Mouse (Mus musculus): ENCODE measurements at regions not wholly inside any gene's neighbourhood (a gene's known extent, or its start where the extent isn't known, plus 50 kb on each side); places are given as distances from the start of the nearest gene placed in this dataset.

GRCm38 (mm10) chr9:47938941-47939710 lies 222.7 kb upstream of the Nxpe4 start:
- no peak for TF ChIP-seq ZKSCAN1 (IDR thresholded peaks at IDR 0.05; ENCODE audit: low read depth, low read length)
- TF ChIP-seq ZMIZ1 (IDR thresholded peaks at IDR 0.05; ENCODE audit: low read depth, low read length), result no peak
- TF ChIP-seq MAX (IDR thresholded peaks at IDR 0.05; ENCODE audit: low read length), result no peak
- TF ChIP-seq ETS1 (IDR thresholded peaks at IDR 0.05; ENCODE audit: low read depth, low read length), result no peak
- TF ChIP-seq ZC3H11A (IDR thresholded peaks at IDR 0.05; ENCODE audit: low read depth, low read length), result no peak
- no peak for TF ChIP-seq BHLHE40 (IDR thresholded peaks at IDR 0.05; ENCODE audit: borderline replicate concordance, low read depth, low read length)
- TF ChIP-seq KAT2A (conservative IDR thresholded peaks at IDR 0.05; ENCODE audit: low read depth, low read length), result no peak
- TF ChIP-seq MAFK (IDR thresholded peaks at IDR 0.05; ENCODE audit: borderline replicate concordance, low read depth, low read length), result no peak
- TF ChIP-seq JUND (IDR thresholded peaks at IDR 0.05; ENCODE audit: low read depth, low read length), result no peak
- TF ChIP-seq MAZ (IDR thresholded peaks at IDR 0.05; ENCODE audit: low read depth, low read length), result no peak
- Histone ChIP-seq H3K4me3 (ENCODE audit: control insufficient read depth in 1 of 2, insufficient read depth in 1 of 2, low read depth in 2 of 2, low read length in 2 of 2) (no peak overlapping the region), H3K27me3 (ENCODE audit: control insufficient read depth in 1 of 2, insufficient read depth in 2 of 2, low read length in 2 of 2) (no peaks in the 10 kb centered on the region), H3K36me3 (ENCODE audit: control insufficient read depth in 1 of 2, insufficient read depth in 2 of 2, low read length in 2 of 2) (no peaks in the 10 kb centered on the region), H3K9me3 (replicated peaks; ENCODE audit: insufficient read depth, low read length) (no peaks in the 10 kb centered on the region), H3K4me1 (ENCODE audit: control insufficient read depth in 1 of 2, insufficient read depth in 2 of 2, low read length in 2 of 2) (no peaks in the 10 kb centered on the region), H3K79me2 (ENCODE audit: control insufficient read depth, insufficient read depth, low read length, poor library complexity) (no peaks in the 10 kb centered on the region), H3K27ac (ENCODE audit: control insufficient read depth, low read depth, low read length) (no peak overlapping the region), H3K9ac (ENCODE audit: control insufficient read depth, low read depth, low read length, poor library complexity, severe bottlenecking) (no peak overlapping the region)
- DNase-seq (ENCODE audit: low read depth, low spot score), result no peak

GRCm38 (mm10) chr9:47942761-47943583 lies 218.9 kb upstream of the Nxpe4 start:
- Histone ChIP-seq H3K4me3 (ENCODE audit: control insufficient read depth in 1 of 2, insufficient read depth in 1 of 2, low read depth in 2 of 2, low read length in 2 of 2) (no peak overlapping the region), H3K79me2 (ENCODE audit: control insufficient read depth, insufficient read depth, low read length, poor library complexity) (no peaks in the 10 kb centered on the region), H3K27me3 (ENCODE audit: control insufficient read depth in 1 of 2, insufficient read depth in 2 of 2, low read length in 2 of 2) (no peaks in the 10 kb centered on the region), H3K36me3 (ENCODE audit: control insufficient read depth in 1 of 2, insufficient read depth in 2 of 2, low read length in 2 of 2) (no peaks in the 10 kb centered on the region), H3K9ac (ENCODE audit: control insufficient read depth, low read depth, low read length, poor library complexity, severe bottlenecking) (no peak overlapping the region), H3K27ac (ENCODE audit: control insufficient read depth, low read depth, low read length) (no peak overlapping the region), H3K9me3 (replicated peaks; ENCODE audit: insufficient read depth, low read length) (no peaks in the 10 kb centered on the region), H3K4me1 (ENCODE audit: control insufficient read depth in 1 of 2, insufficient read depth in 2 of 2, low read length in 2 of 2) (no peaks in the 10 kb centered on the region)
- TF ChIP-seq USF2 (IDR thresholded peaks at IDR 0.05; ENCODE audit: borderline replicate concordance in 1 of 2, insufficient read depth in 1 of 2, low read depth in 1 of 2, low read length in 2 of 2) (no peak), SMC3 (IDR thresholded peaks at IDR 0.05; ENCODE audit: low read depth, low read length) (no peak), NELFE (IDR thresholded peaks at IDR 0.05; ENCODE audit: low read depth, low read length) (no peak), SIN3A (IDR thresholded peaks at IDR 0.05; ENCODE audit: low read length) (no peak), RAD21 (IDR thresholded peaks at IDR 0.05; ENCODE audit: low read depth, low read length) (no peak), NRF1 (IDR thresholded peaks at IDR 0.05; ENCODE audit: insufficient read depth, low read depth, low read length, poor library complexity, severe bottlenecking) (no peak), JUND (IDR thresholded peaks at IDR 0.05; ENCODE audit: low read depth, low read length) (no peak), GATA1 (IDR thresholded peaks at IDR 0.05; ENCODE audit: low read depth, low read length) (no peak), MAFK (IDR thresholded peaks at IDR 0.05; ENCODE audit: borderline replicate concordance, low read depth, low read length) (no peak), TBP (IDR thresholded peaks at IDR 0.05; ENCODE audit: low read depth, low read length) (no peak), ZNF384 (IDR thresholded peaks at IDR 0.05; ENCODE audit: low read depth, low read length) (no peak)
- no peak for DNase-seq (ENCODE audit: low read depth, low spot score)
